Mouse (Mus musculus): ENCODE data around the gene Sdk2.

- TF ChIP-seq CTCF (IDR thresholded peaks at IDR 0.05): no peak
- peak; percentile 35; the same call in 1 of the 2 replicates for TF ChIP-seq EP300 (IDR thresholded peaks at IDR 0.05)
Measured at GRCm38 (mm10) chr11:113867066-113867465, 199.8 kb downstream of the Sdk2 start.
